In the genomic region with DNA sequence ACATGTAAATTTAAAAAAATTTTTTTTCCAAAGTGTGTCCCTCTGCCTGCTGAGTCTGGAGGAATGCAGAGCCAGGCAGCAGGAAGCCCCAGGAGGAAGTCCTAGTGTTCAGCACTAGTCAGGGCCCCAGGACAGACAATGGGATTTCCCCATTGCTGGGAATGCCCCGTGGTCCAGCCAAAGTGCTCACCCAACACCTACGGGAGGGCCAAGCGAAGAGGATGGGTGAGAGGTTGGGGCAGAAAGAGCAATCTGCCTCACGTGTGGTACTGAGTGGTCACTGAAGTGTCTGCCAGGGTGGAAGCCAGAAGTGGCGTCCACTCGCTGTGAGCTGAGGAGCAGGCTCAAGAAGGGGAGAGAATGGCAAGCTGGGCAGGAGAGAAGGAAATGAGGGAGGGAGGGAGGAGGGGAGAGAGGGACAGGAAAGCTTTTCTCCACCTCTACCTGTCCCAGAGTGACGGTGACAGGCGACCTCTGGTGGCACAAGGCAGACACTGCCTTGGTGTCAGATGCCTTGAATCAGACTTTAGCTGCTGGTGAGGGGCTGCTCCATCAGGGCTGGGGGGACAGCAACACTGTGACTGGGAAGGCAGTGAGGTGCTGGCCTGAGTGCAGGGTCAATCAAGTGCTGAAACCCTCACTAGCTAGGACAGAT, we compare ENCODE assay signal across 7 mouse cellular contexts. TPM values are rescaled to one million over a fixed set of nuclear protein-coding genes. Genes with fewer than 3 reads are reported as not detected.
A peak's percentile ranks its signal among the peaks of the same experiment; 100 is the strongest.
DNase-seq lines count a peak whose midpoint lies in the region; ATAC-seq and TF ChIP-seq lines count a peak whose summit lies in the region.

No protein-coding gene starts in this region.

- H3K4me1 ChIP-seq in ES-E14 (ENCODE audit: control insufficient read depth in 2 of 2, insufficient read depth in 2 of 2, low read length in 2 of 2, poor library complexity in 1 of 2): no peaks in the 10 kb centered on the region
- peaks cover under 1% of the 10 kb centered on the region; the same call in 1 of the 2 replicates for H3K4me1 ChIP-seq in embryonic facial prominence, embryonic 14.5 days (ENCODE audit: control insufficient read depth, insufficient read depth, low read length)
- no peaks in the 10 kb centered on the region; the same call in 1 of the 2 replicates for H3K4me1 ChIP-seq in hindbrain, embryonic 11.5 days (replicated peaks; ENCODE audit: control insufficient read depth, insufficient read depth, low read length)

- DNase-seq in ES-E14 (ENCODE audit: low read depth, low spot score): no peak
- DNase-seq in adrenal gland, postnatal 14 days: peak; percentile 78
- DNase-seq in embryonic facial prominence, embryonic 14.5 days (ENCODE audit: low spot score): peak; percentile 63
- peak; percentile 77 for DNase-seq in hindbrain, embryonic 11.5 days (ENCODE audit: low spot score)
- DNase-seq in layer of hippocampus, adult 9-11 months: peak; percentile 51
- peak; percentile 60 for DNase-seq in lung, postnatal 36 days
- DNase-seq in right cerebral cortex, adult 2 months (ENCODE audit: low spot score in 2 of 2): peak; percentile 54 to 68

- H3K4me2 ChIP-seq in embryonic facial prominence, embryonic 14.5 days (ENCODE audit: low read depth, low read length): peak overlapping the region; percentile 2; the same call in 1 of the 2 replicates
- no peak overlapping the region for H3K4me2 ChIP-seq in hindbrain, embryonic 11.5 days (replicated peaks; ENCODE audit: low read depth, low read length)

- no peak overlapping the region for H3K27ac ChIP-seq in ES-E14 (ENCODE audit: insufficient read depth, low read depth, low read length, poor library complexity, severe bottlenecking)
- no peak overlapping the region; the same call in 1 of the 2 replicates for H3K27ac ChIP-seq in embryonic facial prominence, embryonic 14.5 days (replicated peaks; ENCODE audit: low read depth, low read length)
- no peak overlapping the region for H3K27ac ChIP-seq in hindbrain, embryonic 11.5 days (ENCODE audit: low read depth, low read length)

- WGBS in embryonic facial prominence, embryonic 14.5 days: 31% methylated on average over 8 of the region's 8 CpGs
- WGBS in hindbrain, embryonic 11.5 days: 33% methylated on average over 8 of the region's 8 CpGs

- H3K36me3 ChIP-seq in ES-E14 (ENCODE audit: control insufficient read depth, insufficient read depth, low read length, poor library complexity, severe bottlenecking): peaks cover 12% of the 10 kb centered on the region; the same call in 1 of the 2 replicates
- peaks cover 29% of the 10 kb centered on the region for H3K36me3 ChIP-seq in embryonic facial prominence, embryonic 14.5 days (ENCODE audit: control insufficient read depth, insufficient read depth, low read length)
- H3K36me3 ChIP-seq in hindbrain, embryonic 11.5 days (ENCODE audit: control insufficient read depth, insufficient read depth, low read length): no peaks in the 10 kb centered on the region

- no peak overlapping the region for H3K9ac ChIP-seq in ES-E14 (ENCODE audit: insufficient read depth, low read depth, low read length, poor library complexity, severe bottlenecking)
- H3K9ac ChIP-seq in embryonic facial prominence, embryonic 14.5 days (ENCODE audit: low read depth, low read length): no peak overlapping the region
- no peak overlapping the region for H3K9ac ChIP-seq in hindbrain, embryonic 11.5 days (ENCODE audit: low read depth, low read length)

- no peaks in the 10 kb centered on the region for H3K27me3 ChIP-seq in embryonic facial prominence, embryonic 14.5 days (replicated peaks; ENCODE audit: control insufficient read depth, insufficient read depth, low read length)
- H3K27me3 ChIP-seq in hindbrain, embryonic 11.5 days (ENCODE audit: control insufficient read depth, insufficient read depth, low read length): no peaks in the 10 kb centered on the region

- no peaks in the 10 kb centered on the region for H3K9me3 ChIP-seq in ES-E14 (ENCODE audit: control insufficient read depth, insufficient read depth, low read depth, low read length)
- no peaks in the 10 kb centered on the region for H3K9me3 ChIP-seq in embryonic facial prominence, embryonic 14.5 days (ENCODE audit: control insufficient read depth, low read length)
- no peaks in the 10 kb centered on the region for H3K9me3 ChIP-seq in hindbrain, embryonic 11.5 days (ENCODE audit: control insufficient read depth, low read length)

- no peak overlapping the region for H3K4me3 ChIP-seq in ES-E14 (ENCODE audit: insufficient read depth in 1 of 2, low read depth in 1 of 2, low read length in 2 of 2, poor library complexity in 1 of 2, severe bottlenecking in 1 of 2)
- no peak overlapping the region for H3K4me3 ChIP-seq in embryonic facial prominence, embryonic 14.5 days (ENCODE audit: low read depth, low read length)
- H3K4me3 ChIP-seq in hindbrain, embryonic 11.5 days (ENCODE audit: low read depth, low read length): no peak overlapping the region

- ATAC-seq in embryonic facial prominence, embryonic 14.5 days (ENCODE audit: low read depth): peak; percentile 59
- ATAC-seq in hindbrain, embryonic 11.5 days (ENCODE audit: low FRiP score): peak; percentile 40; the same call in 1 of the 2 replicates

- in situ Hi-C loops in ES-E14 (cut with MboI; ENCODE audit: low sequenced_read_pairs in 2 of 2, unreplicated experiment in 2 of 2): no loop called here

TF ChIP-seq in ES-E14, 5 proteins besides CTCF, POLR2A, EP300 and RAD21:
- TF ChIP-seq ZC3H11A (IDR thresholded peaks at IDR 0.05; ENCODE audit: borderline replicate concordance, low read depth, low read length) (peak; percentile 55; the same call in 1 of the 2 replicates), CHD2 (IDR thresholded peaks at IDR 0.05; ENCODE audit: low read depth, low read length) (no peak)
TF ChIP-seq in ES-E14: peak in this region for 1.

RNA-seq across cellular contexts. Expression of a gene that starts 6.1 kb away (rescaled TPM):
- total RNA-seq in ES-E14 (2012; rRNA removed): 19.5 and 22.0 TPM in 2 replicates
- total RNA-seq in adrenal gland, postnatal 14 days (2021): 13.6 and 13.7 TPM in 2 replicates
- polyA plus RNA-seq in embryonic facial prominence, embryonic 14.5 days (2014; fragmentation: Nextera tagmentation; extraction: Ambion mirVana): 32.8 and 35.4 TPM in 2 replicates
- 51.3 and 53.5 TPM in 2 replicates for polyA plus RNA-seq in hindbrain, embryonic 11.5 days (2014; fragmentation: Nextera tagmentation; extraction: Ambion mirVana)

RNA-seq across cellular contexts. Expression of a gene that starts 14.0 kb away (rescaled TPM):
- total RNA-seq in ES-E14 (2012; rRNA removed): 0.11 and 0.22 TPM in 2 replicates
- total RNA-seq in adrenal gland, postnatal 14 days (2021): 0.71 and 11.3 TPM in 2 replicates
- 1.6 and 1.9 TPM in 2 replicates for polyA plus RNA-seq in embryonic facial prominence, embryonic 14.5 days (2014; fragmentation: Nextera tagmentation; extraction: Ambion mirVana)
- polyA plus RNA-seq in hindbrain, embryonic 11.5 days (2014; fragmentation: Nextera tagmentation; extraction: Ambion mirVana): 0.14 and 0.17 TPM in 2 replicates

RNA-seq across cellular contexts. Expression of a gene that starts 16.6 kb away (rescaled TPM):
- total RNA-seq in ES-E14 (2012; rRNA removed): 0.16 and 0.27 TPM in 2 replicates
- 0.89 and 0.98 TPM in 2 replicates for total RNA-seq in adrenal gland, postnatal 14 days (2021)
- 10.4 and 11.7 TPM in 2 replicates for polyA plus RNA-seq in embryonic facial prominence, embryonic 14.5 days (2014; fragmentation: Nextera tagmentation; extraction: Ambion mirVana)
- 2.3 and 3.2 TPM in 2 replicates for polyA plus RNA-seq in hindbrain, embryonic 11.5 days (2014; fragmentation: Nextera tagmentation; extraction: Ambion mirVana)
